16 mouse cellular contexts compared by ENCODE assay signal in genomic region chr5:113298040-113298439, GRCm38 (mm10). TPM values are rescaled to one million over a fixed set of nuclear protein-coding genes. Genes with fewer than 3 reads are reported as not detected.
A peak's percentile ranks its signal among the peaks of the same experiment; 100 is the strongest.
DNase-seq lines count a peak whose midpoint lies in the region; ATAC-seq lines count a peak whose summit lies in the region.
"Had no signal": no experiment of that assay in that cellular context is flagged by ENCODE, and none has a peak within 500 bp of the region (broad histone marks: within the 10 kb centered on the region; RNA-seq: fewer than 3 reads in every experiment).

No protein-coding gene starts in this region.

- no peak overlapping the region for H3K4me3 ChIP-seq in heart, embryonic 11.5 days (ENCODE audit: low read depth, low read length)
- H3K4me3 ChIP-seq in limb, embryonic 13.5 days: no peak overlapping the region
- H3K4me3 ChIP-seq in limb, embryonic 10.5 days: no peak overlapping the region
- H3K4me3 ChIP-seq in embryonic facial prominence, embryonic 12.5 days: no peak overlapping the region
- no peak overlapping the region for H3K4me3 ChIP-seq in stomach, embryonic 14.5 days (ENCODE audit: low read depth, low read length)
- H3K4me3 ChIP-seq in forebrain, embryonic 10.5 days: no peak overlapping the region
- H3K4me3 ChIP-seq: limb, embryonic 15.5 days; megakaryocyte, embryonic 14.5 days had no signal

- DNase-seq in heart, postnatal 4 days: no peak
- no peak for DNase-seq in limb, embryonic 10.5 days (ENCODE audit: low spot score)
- DNase-seq in forebrain, embryonic 10.5 days (ENCODE audit: extremely low spot score, low spot score): no peak
- DNase-seq: B cell, adult 2 months; embryo, embryonic 11 days; thymus, postnatal 25 days had no signal

- H3K4me1 ChIP-seq in heart, embryonic 11.5 days (ENCODE audit: control insufficient read depth, insufficient read depth, low read length): no peaks in the 10 kb centered on the region
- H3K4me1 ChIP-seq in limb, embryonic 13.5 days: no peaks in the 10 kb centered on the region
- peaks cover 16% of the 10 kb centered on the region for H3K4me1 ChIP-seq in limb, embryonic 10.5 days
- 0 out of 2 replicates have a peak, but pooled peaks cover 4% of the 10 kb centered on the region for H3K4me1 ChIP-seq in embryonic facial prominence, embryonic 12.5 days
- H3K4me1 ChIP-seq in stomach, embryonic 14.5 days (ENCODE audit: control insufficient read depth, insufficient read depth, low read length): peaks cover 3% of the 10 kb centered on the region; the same call in 1 of the 2 replicates
- peaks cover 23% of the 10 kb centered on the region for H3K4me1 ChIP-seq in forebrain, embryonic 10.5 days
- H3K4me1 ChIP-seq: megakaryocyte, embryonic 14.5 days had no signal

- 15% methylated on average over 12 of the region's 12 CpGs for WGBS in heart, embryonic 11.5 days (ENCODE audit: insufficient replicate concordance)
- WGBS in limb, embryonic 13.5 days: 25% methylated on average over 12 of the region's 12 CpGs
- 22% methylated on average over 12 of the region's 12 CpGs for WGBS in limb, embryonic 10.5 days
- 19% methylated on average over 12 of the region's 12 CpGs for WGBS in embryonic facial prominence, embryonic 12.5 days
- WGBS in stomach, embryonic 14.5 days: 14% methylated on average over 12 of the region's 12 CpGs
- WGBS in forebrain, embryonic 10.5 days: 27% methylated on average over 12 of the region's 12 CpGs

- no peaks in the 10 kb centered on the region for H3K36me3 ChIP-seq in heart, embryonic 11.5 days (ENCODE audit: control insufficient read depth, insufficient read depth, low read length)
- H3K36me3 ChIP-seq in limb, embryonic 13.5 days: no peaks in the 10 kb centered on the region
- no peaks in the 10 kb centered on the region for H3K36me3 ChIP-seq in limb, embryonic 10.5 days
- no peaks in the 10 kb centered on the region for H3K36me3 ChIP-seq in embryonic facial prominence, embryonic 12.5 days
- no peaks in the 10 kb centered on the region for H3K36me3 ChIP-seq in stomach, embryonic 14.5 days (ENCODE audit: control insufficient read depth, insufficient read depth, low read length)
- no peaks in the 10 kb centered on the region for H3K36me3 ChIP-seq in forebrain, embryonic 10.5 days (replicated peaks)
- H3K36me3 ChIP-seq: limb, embryonic 15.5 days had no signal

- H3K9ac ChIP-seq in heart, embryonic 11.5 days (ENCODE audit: low read depth, low read length): no peak overlapping the region
- no peak overlapping the region for H3K9ac ChIP-seq in limb, embryonic 13.5 days
- H3K9ac ChIP-seq in embryonic facial prominence, embryonic 12.5 days: no peak overlapping the region; the same call in 1 of the 2 replicates
- no peak overlapping the region for H3K9ac ChIP-seq in stomach, embryonic 14.5 days (replicated peaks; ENCODE audit: low read depth, low read length)
- H3K9ac ChIP-seq: limb, embryonic 15.5 days had no signal

- H3K27ac ChIP-seq in heart, embryonic 11.5 days (ENCODE audit: low read depth, low read length): no peak overlapping the region
- H3K27ac ChIP-seq in limb, embryonic 13.5 days: no peak overlapping the region
- no peak overlapping the region for H3K27ac ChIP-seq in limb, embryonic 10.5 days
- H3K27ac ChIP-seq in embryonic facial prominence, embryonic 12.5 days: no peak overlapping the region
- H3K27ac ChIP-seq in stomach, embryonic 14.5 days (ENCODE audit: low read length): no peak overlapping the region
- H3K27ac ChIP-seq in forebrain, embryonic 10.5 days: no peak overlapping the region
- H3K27ac ChIP-seq: limb, embryonic 15.5 days had no signal

- no peaks in the 10 kb centered on the region for H3K9me3 ChIP-seq in heart, embryonic 11.5 days (replicated peaks; ENCODE audit: control insufficient read depth, low read length)
- H3K9me3 ChIP-seq in limb, embryonic 13.5 days: no peaks in the 10 kb centered on the region
- no peaks in the 10 kb centered on the region for H3K9me3 ChIP-seq in limb, embryonic 10.5 days (replicated peaks)
- H3K9me3 ChIP-seq in embryonic facial prominence, embryonic 12.5 days: no peaks in the 10 kb centered on the region
- H3K9me3 ChIP-seq in stomach, embryonic 14.5 days (ENCODE audit: control insufficient read depth, low read depth, low read length): no peaks in the 10 kb centered on the region
- no peaks in the 10 kb centered on the region for H3K9me3 ChIP-seq in forebrain, embryonic 10.5 days
- H3K9me3 ChIP-seq: limb, embryonic 15.5 days; megakaryocyte, embryonic 14.5 days had no signal

- 0 out of 2 replicates have a peak overlapping the region, but pooled peaks have one; percentile 31 for H3K4me2 ChIP-seq in heart, embryonic 11.5 days
- H3K4me2 ChIP-seq in limb, embryonic 13.5 days (replicated peaks): peak overlapping the region; percentile 7; the same call in 1 of the 2 replicates
- 0 out of 2 replicates have a peak overlapping the region, but pooled peaks have one; percentile 9 for H3K4me2 ChIP-seq in embryonic facial prominence, embryonic 12.5 days (replicated peaks)
- peak overlapping the region; percentile 25; the same call in 1 of the 2 replicates for H3K4me2 ChIP-seq in stomach, embryonic 14.5 days (replicated peaks; ENCODE audit: low read depth, low read length)
- H3K4me2 ChIP-seq: limb, embryonic 15.5 days had no signal

- ATAC-seq in heart, embryonic 11.5 days (replicated peaks; ENCODE audit: insufficient number of reproducible peaks, low FRiP score, low TSS enrichment): no peak
- ATAC-seq in limb, embryonic 13.5 days (ENCODE audit: low FRiP score, low read depth): no peak
- no peak for ATAC-seq in embryonic facial prominence, embryonic 12.5 days (ENCODE audit: insufficient number of reproducible peaks, insufficient read depth, low FRiP score, low TSS enrichment)
- ATAC-seq in stomach, embryonic 14.5 days (ENCODE audit: insufficient number of reproducible peaks, insufficient read depth, low FRiP score, low read depth): no peak
- no peak for ATAC-seq in CD4-positive, CD25-positive, alpha-beta regulatory T cell, adult 4 months

- H3K27me3 ChIP-seq in heart, embryonic 11.5 days (ENCODE audit: control insufficient read depth, insufficient read depth, low read length): peaks cover 44% of the 10 kb centered on the region
- H3K27me3 ChIP-seq in limb, embryonic 13.5 days: peaks cover 57% of the 10 kb centered on the region
- H3K27me3 ChIP-seq in limb, embryonic 10.5 days (ENCODE audit: low read depth, poor library complexity, severe bottlenecking): peaks cover 60% of the 10 kb centered on the region
- H3K27me3 ChIP-seq in embryonic facial prominence, embryonic 12.5 days: peaks cover 24% of the 10 kb centered on the region
- no peaks in the 10 kb centered on the region for H3K27me3 ChIP-seq in stomach, embryonic 14.5 days (ENCODE audit: control insufficient read depth, insufficient read depth, low read length)
- peaks cover 45% of the 10 kb centered on the region for H3K27me3 ChIP-seq in forebrain, embryonic 10.5 days (ENCODE audit: poor library complexity, severe bottlenecking)

RNA-seq across cellular contexts. Expression of gene Sgsm1, which starts 12.5 kb away (rescaled TPM):
- 2.6 and 3.5 TPM in 2 replicates for polyA plus RNA-seq in heart, embryonic 11.5 days (2014; fragmentation: Nextera tagmentation; extraction: Ambion mirVana)
- under 1 TPM; 0.77 to 0.86 TPM for total RNA-seq in heart, postnatal 4 days (2021)
- 2.7 and 3.4 TPM in 2 replicates for polyA plus RNA-seq in limb, embryonic 13.5 days (2015; fragmentation: Nextera tagmentation; extraction: Ambion mirVana)
- polyA plus RNA-seq in limb, embryonic 10.5 days (2016; fragmentation: Nextera tagmentation; extraction: Ambion mirVana): 13.4 and 15.1 TPM in 2 replicates
- 5.3 and 5.6 TPM in 2 replicates for polyA plus RNA-seq in embryonic facial prominence, embryonic 12.5 days (2016; fragmentation: Nextera tagmentation; extraction: Ambion mirVana)
- polyA plus RNA-seq in stomach, embryonic 14.5 days (2014; fragmentation: Nextera tagmentation; extraction: Ambion mirVana): 4.6 and 6.4 TPM in 2 replicates
- polyA plus RNA-seq in CD4-positive, CD25-positive, alpha-beta regulatory T cell, adult 4 months (2017; shearing (Covaris generic)): not detected
- polyA plus RNA-seq in forebrain, embryonic 10.5 days (2016; fragmentation: Nextera tagmentation; extraction: Ambion mirVana): 15.5 and 18.2 TPM in 2 replicates

RNA-seq across cellular contexts. Expression of gene Aym1, which starts 59.1 kb away (rescaled TPM):
- not detected in 2 replicates for polyA plus RNA-seq in heart, embryonic 11.5 days (2014; fragmentation: Nextera tagmentation; extraction: Ambion mirVana)
- total RNA-seq in heart, postnatal 4 days (2021): not detected
- not detected in 2 replicates for polyA plus RNA-seq in limb, embryonic 13.5 days (2015; fragmentation: Nextera tagmentation; extraction: Ambion mirVana)
- polyA plus RNA-seq in limb, embryonic 10.5 days (2016; fragmentation: Nextera tagmentation; extraction: Ambion mirVana): not detected in 2 replicates
- polyA plus RNA-seq in embryonic facial prominence, embryonic 12.5 days (2016; fragmentation: Nextera tagmentation; extraction: Ambion mirVana): not detected in 2 replicates
- not detected in 2 replicates for polyA plus RNA-seq in stomach, embryonic 14.5 days (2014; fragmentation: Nextera tagmentation; extraction: Ambion mirVana)
- not detected for polyA plus RNA-seq in CD4-positive, CD25-positive, alpha-beta regulatory T cell, adult 4 months (2017; shearing (Covaris generic))
- polyA plus RNA-seq in forebrain, embryonic 10.5 days (2016; fragmentation: Nextera tagmentation; extraction: Ambion mirVana): not detected in 2 replicates
- total RNA-seq: layer of hippocampus, adult 8-10 months had no signal
- polyA plus RNA-seq: heart, embryonic 14.5 days; limb, embryonic 15.5 days; spleen, adult 2 months had no signal
